ENCODE assay signal across 8 mouse cellular contexts in genomic region chr14:84446941-84447641, GRCm38 (mm10). TPM values are rescaled to one million over a fixed set of nuclear protein-coding genes. Genes with fewer than 3 reads are reported as not detected.
A peak's percentile ranks its signal among the peaks of the same experiment; 100 is the strongest.
DNase-seq lines count a peak whose midpoint lies in the region; ATAC-seq lines count a peak whose summit lies in the region.

No protein-coding gene starts in this region.

- no peaks in the 10 kb centered on the region for H3K36me3 ChIP-seq in hindbrain, embryonic 11.5 days (ENCODE audit: control insufficient read depth, insufficient read depth, low read length)
- no peaks in the 10 kb centered on the region for H3K36me3 ChIP-seq in lung, embryonic 16.5 days (ENCODE audit: control insufficient read depth, insufficient read depth, low read length)

- H3K4me2 ChIP-seq in hindbrain, embryonic 11.5 days (replicated peaks; ENCODE audit: low read depth, low read length), result peak overlapping the region; percentile 86
- peak overlapping the region; percentile 64 for H3K4me2 ChIP-seq in lung, embryonic 16.5 days (ENCODE audit: low read depth, low read length)

- H3K4me3 ChIP-seq in hindbrain, embryonic 11.5 days (ENCODE audit: low read depth, low read length), result peak overlapping the region; percentile 58
- peak overlapping the region; percentile 66 for H3K4me3 ChIP-seq in lung, embryonic 16.5 days (ENCODE audit: low read length)

- H3K9me3 ChIP-seq in hindbrain, embryonic 11.5 days (ENCODE audit: control insufficient read depth, low read length), result no peaks in the 10 kb centered on the region
- no peaks in the 10 kb centered on the region for H3K9me3 ChIP-seq in lung, embryonic 16.5 days (ENCODE audit: control insufficient read depth, low read length)

- WGBS in hindbrain, embryonic 11.5 days, result 7% methylated on average over 45 of the region's 45 CpGs
- WGBS in lung, embryonic 16.5 days, result 8% methylated on average over 45 of the region's 45 CpGs

- ATAC-seq in hindbrain, embryonic 11.5 days (ENCODE audit: low FRiP score), result peak; percentile 9; the same call in 1 of the 2 replicates
- ATAC-seq in lung, embryonic 16.5 days (ENCODE audit: low read depth), result no peak
- no peak for ATAC-seq in inflammation-experienced regulatory T-cells, adult 6 months

- no peak overlapping the region for H3K27ac ChIP-seq in hindbrain, embryonic 11.5 days (ENCODE audit: low read depth, low read length)
- no peak overlapping the region for H3K27ac ChIP-seq in lung, embryonic 16.5 days (ENCODE audit: low read length)

- H3K27me3 ChIP-seq in hindbrain, embryonic 11.5 days (ENCODE audit: control insufficient read depth, insufficient read depth, low read length), result peaks cover 21% of the 10 kb centered on the region
- H3K27me3 ChIP-seq in lung, embryonic 16.5 days (ENCODE audit: control insufficient read depth, insufficient read depth, low read depth, low read length), result peaks cover 29% of the 10 kb centered on the region

- peak; percentile 52 for DNase-seq in Muller cell, postnatal 12 days (ENCODE audit: inconsistent ontology term)
- DNase-seq in cerebellum, postnatal 10 days, result peak; percentile 73 to 76
- peak; percentile 64 to 68 for DNase-seq in frontal cortex, postnatal 36 days (ENCODE audit: low spot score in 2 of 2)
- peak; percentile 81 for DNase-seq in hindbrain, embryonic 11.5 days (ENCODE audit: low spot score)
- peak; percentile 42 for DNase-seq in layer of hippocampus, adult 9-11 months
- DNase-seq in retina, postnatal 1 day, result peak; percentile 79

- H3K4me1 ChIP-seq in hindbrain, embryonic 11.5 days (replicated peaks; ENCODE audit: control insufficient read depth, insufficient read depth, low read length), result peaks cover 3% of the 10 kb centered on the region; the same call in 1 of the 2 replicates
- H3K4me1 ChIP-seq in lung, embryonic 16.5 days (replicated peaks; ENCODE audit: control insufficient read depth, insufficient read depth, low read length), result peaks cover 9% of the 10 kb centered on the region

- H3K9ac ChIP-seq in hindbrain, embryonic 11.5 days (ENCODE audit: low read depth, low read length), result no peak overlapping the region
- peak overlapping the region; percentile 62 for H3K9ac ChIP-seq in lung, embryonic 16.5 days (ENCODE audit: low read length)

RNA-seq across cellular contexts. Expression of gene Pcdh17, which starts 3.7 kb away (rescaled TPM):
- polyA plus RNA-seq in hindbrain, embryonic 11.5 days (2014; fragmentation: Nextera tagmentation; extraction: Ambion mirVana), result 6.1 and 9.2 TPM in 2 replicates
- polyA plus RNA-seq in lung, embryonic 16.5 days (2015; fragmentation: Nextera tagmentation; extraction: Ambion mirVana), result 21.8 and 22.9 TPM in 2 replicates
- polyA plus RNA-seq in inflammation-experienced regulatory T-cells, adult 6 months (2017; shearing (Covaris generic)), result not detected
